Mouse (Mus musculus) forebrain, embryonic 14.5 days (tissue): ENCODE data around the gene Slc6a18. TPM values are rescaled to one million over a fixed set of nuclear protein-coding genes. Genes with fewer than 3 reads are reported as not detected.
"Not testable (repeated sequence)": the region's sequence is repeated elsewhere in the genome, so short reads cannot be mapped to it uniquely, and the experiment has no call there.

Experiments used
- ATAC-seq: fragments of 200-750 bp; cut with Nextera tagmentation; 2 replicates; pipeline ENCODE4 v1.8.0; 2017; ENCODE audit warnings: mild to moderate bottlenecking, moderate library complexity
- DNase-seq: peaks from one replicate; pipeline ENCODE4 v3.0.0-alpha.2; 2015; ENCODE audit warnings: low spot score
- H3K27ac ChIP-seq: fragments of 300-500 bp; sonication (generic); 2 replicates; pipeline ENCODE4 v1.5.1; 2014; ENCODE audit warnings: low read depth, mild to moderate bottlenecking, control low read depth, low read length, moderate library complexity
- H3K27me3 ChIP-seq: fragments of 300-500 bp; sonication (generic); replicated peaks from 2 replicates; pipeline ENCODE4 v1.6.1; 2014; ENCODE audit warnings: low read length, control low read depth, mixed read lengths; ENCODE audit not compliant: control insufficient read depth, insufficient read depth
- H3K36me3 ChIP-seq: fragments of 300-500 bp; sonication (generic); 2 replicates; pipeline ENCODE4 v1.6.1; 2014; ENCODE audit warnings: low read length, control low read depth; ENCODE audit not compliant: control insufficient read depth, insufficient read depth
- H3K4me1 ChIP-seq: fragments of 300-500 bp; sonication (generic); 2 replicates; pipeline ENCODE4 v1.6.1; 2014; ENCODE audit warnings: antibody characterized with exemption, low read length, control low read depth; ENCODE audit not compliant: control insufficient read depth, insufficient read depth
- H3K4me2 ChIP-seq: fragments of 300-500 bp; sonication (generic); 2 replicates; pipeline ENCODE4 v1.6.1; 2014; ENCODE audit warnings: mild to moderate bottlenecking, control low read depth, low read length
- H3K4me3 ChIP-seq: fragments of 300-500 bp; sonication (generic); 2 replicates; pipeline ENCODE4 v1.5.1; 2014; ENCODE audit warnings: low read depth, low read length, control low read depth
- H3K9ac ChIP-seq: fragments of 300-500 bp; sonication (generic); 2 replicates; pipeline ENCODE4 v1.6.1; 2014; ENCODE audit warnings: mild to moderate bottlenecking, low read length, control low read depth, moderate library complexity
- H3K9me3 ChIP-seq: fragments of 300-500 bp; sonication (generic); replicated peaks from 2 replicates; pipeline ENCODE4 v1.6.1; 2016; ENCODE audit warnings: low read length, control low read depth, mixed read lengths; ENCODE audit not compliant: control insufficient read depth
- WGBS: fragments of 180-500 bp; shearing (Covaris S2); extraction: QIAGEN DNeasy Blood & Tissue Kit; methylation state at CpG from one replicate; pipeline ENCODE4 v1.1.7; 2014; 5-methylcytosine and 5-hydroxymethylcytosine counted together
- polyA plus RNA-seq: library from polyadenylated mRNA; unstranded; fragments of >200 nt; fragmentation: Nextera tagmentation; extraction: Ambion mirVana; gene quantifications from 2 replicates; pipeline ENCODE4 v1.2.1, GENCODE M21; 2014

Gene Slc6a18
- polyA plus RNA-seq, 1 experiment from 2014 or later = not detected

DNA sequence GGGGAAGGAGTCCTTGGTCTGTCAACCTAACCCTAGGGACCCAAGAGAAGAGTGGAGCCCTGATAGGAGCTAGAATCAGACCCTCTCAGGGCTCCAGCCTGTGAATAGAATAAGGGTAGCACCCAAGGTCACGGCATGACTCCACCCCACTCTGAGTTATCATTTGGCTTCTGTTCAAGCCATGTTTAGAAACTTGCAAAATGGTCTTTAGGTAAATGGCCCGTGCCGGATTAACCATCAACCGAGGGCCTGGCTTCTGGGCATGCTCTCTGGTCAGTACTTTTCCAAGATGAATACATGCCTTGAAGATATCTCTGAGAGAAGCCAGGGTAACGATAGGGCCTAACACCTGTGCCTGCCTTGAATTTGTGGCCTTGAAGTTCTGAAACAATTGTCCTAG is 33.4 kb upstream of the Slc6a18 start:
- Histone ChIP-seq H3K4me1 (no peaks in the 10 kb centered on the region), H3K27ac (no peak overlapping the region), H3K36me3 (no peaks in the 10 kb centered on the region), H3K4me2 (no peak overlapping the region), H3K9me3 (no peaks in the 10 kb centered on the region), H3K4me3 (no peak overlapping the region), H3K9ac (no peak overlapping the region), H3K27me3 (no peaks in the 10 kb centered on the region)
- DNase-seq = no peak
- 92% methylated on average over 5 of the region's 5 CpGs for whole genome bisulfite sequencing
- ATAC-seq = no peak

DNA sequence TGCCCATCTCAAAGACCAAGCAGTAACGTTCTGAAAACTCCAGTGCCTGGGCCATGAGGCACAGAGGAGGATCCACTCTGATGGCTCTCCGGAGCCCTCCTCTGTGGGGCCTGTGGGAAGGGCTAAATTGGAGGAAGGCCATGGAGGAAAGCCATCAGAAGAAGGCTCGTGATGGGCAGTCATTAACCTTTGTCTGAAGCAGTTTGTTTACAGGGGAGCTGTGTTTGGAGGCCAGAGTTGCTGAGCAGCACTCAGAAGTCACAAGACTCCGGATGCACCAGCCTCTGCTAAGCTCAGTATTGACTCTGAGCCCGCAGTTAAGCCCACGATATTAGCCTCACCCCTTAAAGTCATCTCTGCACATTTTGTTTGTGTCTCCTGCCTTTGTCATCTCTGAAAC is 31.7 kb upstream of the Slc6a18 start:
- ATAC-seq (no peak), DNase-seq (no peak)
- Histone ChIP-seq H3K9me3 (no peaks in the 10 kb centered on the region), H3K36me3 (no peaks in the 10 kb centered on the region), H3K27me3 (no peaks in the 10 kb centered on the region), H3K4me3 (no peak overlapping the region), H3K4me2 (no peak overlapping the region), H3K4me1 (no peaks in the 10 kb centered on the region), H3K27ac (no peak overlapping the region), H3K9ac (no peak overlapping the region)
- WGBS = 75% methylated on average over 6 of the region's 6 CpGs

DNA sequence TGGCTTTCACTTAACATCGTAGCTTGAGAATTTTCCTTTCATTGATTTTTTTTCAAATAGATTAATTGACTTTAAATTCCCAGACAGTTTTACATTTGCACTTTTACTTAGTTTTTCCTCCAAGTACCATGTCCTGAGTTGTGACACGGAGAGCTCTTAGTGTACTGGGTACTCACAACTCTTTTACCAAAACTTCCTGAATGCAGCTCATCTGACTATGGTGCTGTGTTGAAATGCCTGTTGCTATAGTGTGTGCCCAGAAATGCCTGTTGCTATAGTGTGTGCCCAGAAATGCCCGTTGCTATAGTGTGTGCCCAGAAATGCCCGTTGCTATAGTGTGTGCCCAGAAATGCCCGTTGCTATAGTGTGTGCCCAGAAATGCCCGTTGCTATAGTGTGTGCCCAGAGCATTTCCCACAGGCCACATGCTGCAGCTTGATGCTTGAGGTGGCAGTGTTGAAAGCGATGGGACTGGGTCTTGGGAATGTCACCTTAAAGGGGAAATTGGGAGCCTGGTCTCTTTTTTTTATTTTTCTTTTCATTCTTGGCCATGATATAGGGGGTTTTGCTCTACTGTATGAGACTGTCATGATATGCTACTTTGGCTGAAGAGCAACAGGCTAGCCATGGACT is 27.0 kb upstream of the Slc6a18 start, which contains the start of gene Slc6a19:
Gene Slc6a19 (minus strand): TSS at position 172 of the 632 bp plus-strand sequence.
- ATAC-seq (0 out of 2 replicates have a peak, but pooled peaks have one; percentile 54), DNase-seq (peak; percentile 26)
- H3K27me3 ChIP-seq = no peaks in the 10 kb centered on the region
- H3K4me3 ChIP-seq = no peak within 1 kb of the TSS
- H3K27ac ChIP-seq = no peak within 1 kb of the TSS
- no peak within 1 kb of the TSS for H3K9ac ChIP-seq
- H3K4me1 ChIP-seq = no peaks in the 10 kb centered on the region
- 68% methylated on average over 7 of the region's 7 CpGs for WGBS
- no peak within 1 kb of the TSS for H3K4me2 ChIP-seq
- no peaks in the 10 kb centered on the region for H3K36me3 ChIP-seq
- no peaks in the 10 kb centered on the region for H3K9me3 ChIP-seq

DNA sequence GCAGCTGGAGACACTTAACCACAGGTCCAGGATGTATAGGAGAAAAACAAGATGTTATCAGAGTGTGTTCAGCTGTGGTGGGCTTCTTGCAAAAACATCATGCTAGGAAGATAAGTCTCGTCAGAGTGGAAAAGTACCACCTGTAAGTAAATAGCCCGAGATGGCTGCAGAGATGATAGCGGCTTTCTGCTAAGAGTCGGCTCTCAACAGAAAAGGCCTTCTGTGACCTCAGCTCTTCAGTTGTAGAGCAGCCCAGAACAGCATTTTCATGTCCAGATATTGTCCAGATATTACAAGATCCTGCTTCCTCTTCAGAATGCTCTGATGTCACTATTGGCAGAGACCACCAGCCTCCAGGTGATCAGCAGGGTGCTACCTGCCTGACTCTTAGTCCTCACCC is 25.7 kb upstream of the Slc6a18 start:
- WGBS = 88% methylated on average over 4 of the region's 4 CpGs
- H3K4me3 ChIP-seq, ATAC-seq: not testable (repeated sequence)

DNA sequence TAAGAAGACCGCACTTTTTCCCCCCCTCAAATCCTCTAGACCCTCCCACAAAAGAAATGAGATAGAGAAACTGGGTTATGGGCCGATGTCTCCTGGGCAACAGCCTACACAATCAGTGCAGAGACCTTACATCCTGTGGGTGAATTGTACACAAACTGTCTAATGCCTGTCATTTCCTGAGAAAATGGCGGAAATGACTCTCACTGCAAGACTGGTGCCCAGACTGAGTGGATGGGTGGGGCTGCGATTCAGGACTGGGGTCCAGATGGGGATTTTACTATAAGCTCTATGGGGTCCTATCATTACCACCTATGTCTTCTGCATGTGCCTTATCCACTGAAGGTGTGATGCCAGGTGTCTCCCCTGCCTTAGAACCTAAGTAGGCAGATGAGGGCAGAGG is 25.0 kb upstream of the Slc6a18 start:
- Histone ChIP-seq H3K36me3 (no peaks in the 10 kb centered on the region), H3K9ac (no peak overlapping the region), H3K27me3 (no peaks in the 10 kb centered on the region), H3K9me3 (no peaks in the 10 kb centered on the region), H3K4me2 (no peak overlapping the region), H3K27ac (no peak overlapping the region), H3K4me1 (no peaks in the 10 kb centered on the region), H3K4me3 (no peak overlapping the region)
- ATAC-seq = no peak
- 87% methylated on average over 4 of the region's 4 CpGs for WGBS
- no peak for DNase-seq

More for the DNA sequence above, 25.7 kb upstream of the Slc6a18 start:
- not testable (repeated sequence) for H3K9ac ChIP-seq, H3K4me1 ChIP-seq, H3K36me3 ChIP-seq, DNase-seq, H3K4me2 ChIP-seq, H3K9me3 ChIP-seq, H3K27ac ChIP-seq, H3K27me3 ChIP-seq

DNA sequence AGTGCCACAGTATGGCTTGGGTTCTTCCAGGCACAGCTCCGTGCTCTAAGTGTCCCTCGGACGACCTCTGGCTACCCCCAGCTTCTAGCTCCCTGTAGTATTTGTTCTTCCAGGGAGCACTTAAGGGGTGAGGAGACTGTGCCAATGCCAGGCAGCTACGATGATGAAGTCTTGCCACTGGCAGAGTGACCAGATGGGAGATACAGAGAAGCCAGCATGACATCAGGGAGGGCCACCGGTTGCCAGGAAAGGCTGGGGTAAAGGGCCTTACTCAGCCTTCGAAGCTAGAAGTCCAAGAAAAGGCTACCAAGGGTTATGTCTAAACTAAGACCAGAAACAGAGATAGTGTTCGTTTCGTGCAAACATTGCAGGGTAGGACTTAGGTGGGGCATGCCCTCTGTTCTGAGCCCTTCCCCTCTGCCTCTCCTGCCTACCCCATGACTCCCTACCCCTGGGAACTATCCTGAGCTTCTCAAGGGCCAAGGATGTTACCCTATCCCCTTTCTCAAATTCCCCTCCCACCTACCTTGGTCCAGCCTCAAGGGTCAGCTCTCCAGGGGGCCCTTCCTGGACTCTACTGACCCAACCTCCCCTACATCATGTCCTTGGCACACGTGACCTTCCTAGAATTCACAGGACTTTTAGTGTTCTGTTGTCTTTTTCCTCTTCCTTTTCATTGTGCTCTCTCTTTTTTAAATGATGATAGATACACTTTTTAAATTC is 23.5 kb upstream of the Slc6a18 start:
- no peak overlapping the region for H3K27ac ChIP-seq
- 76% methylated on average over 9 of the region's 9 CpGs for WGBS
- no peak for DNase-seq
- no peak overlapping the region for H3K4me3 ChIP-seq
- no peak for ATAC-seq
- no peak overlapping the region for H3K4me2 ChIP-seq
- no peaks in the 10 kb centered on the region for H3K9me3 ChIP-seq
- H3K27me3 ChIP-seq = no peaks in the 10 kb centered on the region
- no peaks in the 10 kb centered on the region for H3K36me3 ChIP-seq
- no peaks in the 10 kb centered on the region for H3K4me1 ChIP-seq
- H3K9ac ChIP-seq = no peak overlapping the region

DNA sequence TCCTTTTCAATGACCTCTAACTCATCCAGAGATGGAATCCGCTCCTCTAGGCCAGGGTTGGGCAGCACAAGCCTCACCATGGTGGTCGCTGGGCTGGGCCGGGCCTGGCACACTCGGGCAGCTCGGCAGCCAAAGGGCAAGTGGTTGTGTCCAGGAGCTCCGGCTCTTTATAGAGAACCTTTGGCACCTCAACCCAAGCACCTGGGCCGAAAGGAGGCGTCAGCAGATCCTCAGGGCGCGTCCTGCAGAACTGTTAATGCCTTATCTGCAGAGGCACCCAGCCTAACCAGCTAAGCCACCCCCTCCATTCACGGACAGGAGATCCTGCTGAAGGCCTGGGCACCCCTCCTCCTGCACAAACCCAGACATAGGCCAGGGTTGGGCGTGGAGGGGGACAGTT is 22.7 kb upstream of the Slc6a18 start:
- DNase-seq (no peak), ATAC-seq (no peak)
- no peak overlapping the region for H3K4me3 ChIP-seq
- WGBS = 94% methylated on average over 12 of the region's 12 CpGs
- no peak overlapping the region for H3K4me2 ChIP-seq
- no peaks in the 10 kb centered on the region for H3K4me1 ChIP-seq
- H3K27me3 ChIP-seq = no peaks in the 10 kb centered on the region
- no peak overlapping the region for H3K27ac ChIP-seq
- H3K9me3 ChIP-seq = no peaks in the 10 kb centered on the region
- H3K36me3 ChIP-seq = no peaks in the 10 kb centered on the region
- H3K9ac ChIP-seq = no peak overlapping the region

DNA sequence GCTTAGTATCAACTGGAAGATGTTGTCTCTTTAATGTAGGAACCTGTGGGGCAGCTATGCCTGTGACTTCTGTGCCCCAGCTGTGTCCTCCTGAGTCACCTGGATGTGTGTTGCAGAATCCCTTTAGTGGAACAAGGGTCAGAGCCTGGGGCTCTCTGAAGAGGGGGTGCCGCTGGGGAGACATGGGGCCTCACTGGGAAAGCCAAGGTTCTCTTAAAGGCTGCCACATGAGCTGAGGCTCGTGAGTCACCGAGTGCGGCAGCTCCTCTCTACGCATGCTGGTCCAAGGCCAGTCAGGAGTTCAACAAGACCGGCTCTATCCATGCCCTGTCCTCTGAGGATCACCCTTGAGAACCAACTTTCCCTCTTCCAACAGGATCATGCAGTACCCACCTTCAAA is 21.9 kb upstream of the Slc6a18 start:
- no peaks in the 10 kb centered on the region for H3K36me3 ChIP-seq
- no peaks in the 10 kb centered on the region for H3K4me1 ChIP-seq
- DNase-seq (no peak), ATAC-seq (no peak)
- no peaks in the 10 kb centered on the region for H3K9me3 ChIP-seq
- H3K27ac ChIP-seq = no peak overlapping the region
- 94% methylated on average over 6 of the region's 6 CpGs for WGBS
- no peak overlapping the region for H3K4me2 ChIP-seq
- no peak overlapping the region for H3K4me3 ChIP-seq
- no peak overlapping the region for H3K9ac ChIP-seq
- H3K27me3 ChIP-seq = no peaks in the 10 kb centered on the region

DNA sequence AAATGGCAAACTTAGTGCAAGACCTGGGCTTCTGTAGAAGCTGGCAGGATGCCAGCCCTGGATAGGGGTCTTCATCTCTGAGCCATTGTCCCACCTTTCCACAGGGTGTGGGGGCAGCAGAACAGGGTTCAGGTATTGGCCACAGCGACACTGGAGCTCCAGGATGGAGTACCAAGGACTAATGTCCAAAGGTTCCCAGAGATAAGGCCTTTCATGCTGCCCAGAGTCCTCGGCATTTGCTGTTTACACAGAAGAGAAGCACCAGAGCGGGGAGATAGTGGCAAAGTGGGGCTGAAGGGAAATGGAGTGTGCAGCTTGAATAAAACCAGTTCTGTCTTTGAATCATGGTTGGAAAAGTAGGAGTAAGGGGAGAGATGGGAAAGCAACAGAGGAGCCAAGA is 18.7 kb upstream of the Slc6a18 start:
- DNase-seq (no peak), ATAC-seq (no peak)
- Histone ChIP-seq H3K4me3 (no peak overlapping the region), H3K4me1 (no peaks in the 10 kb centered on the region), H3K4me2 (no peak overlapping the region), H3K9ac (no peak overlapping the region), H3K9me3 (no peaks in the 10 kb centered on the region), H3K27ac (no peak overlapping the region), H3K27me3 (no peaks in the 10 kb centered on the region), H3K36me3 (no peaks in the 10 kb centered on the region)
- 86% methylated on average over 3 of the region's 3 CpGs for WGBS
